Mouse (Mus musculus) small intestine, adult 2 months (tissue): ENCODE results near the gene Gm17268.

ENCODE experiments used
- CTCF ChIP-seq: fragments of 200-500 bp; IDR thresholded peaks from 2 replicates; pipeline ENCODE4 v1.5.1; 2012; ENCODE audit warnings: low read depth, mild to moderate bottlenecking, control low read depth, inconsistent platforms, low read length, moderate library complexity, mixed read lengths; ENCODE audit not compliant: insufficient replicate concordance, insufficient read length; ENCODE audit errors: extremely low read depth
- POLR2A ChIP-seq: fragments of 200-500 bp; IDR thresholded peaks from 2 replicates; pipeline ENCODE4 v1.6.1; 2012; ENCODE audit warnings: low read depth, mild to moderate bottlenecking, control low read depth, inconsistent platforms, low read length, moderate library complexity

- no peak for TF ChIP-seq CTCF
- no peak for TF ChIP-seq POLR2A
These were observed 23.3 kb downstream of the Gm17268 start for GRCm38 (mm10) chr11:82015066-82015465.
